ENCODE assay signal across 8 mouse cellular contexts in the genomic region with DNA sequence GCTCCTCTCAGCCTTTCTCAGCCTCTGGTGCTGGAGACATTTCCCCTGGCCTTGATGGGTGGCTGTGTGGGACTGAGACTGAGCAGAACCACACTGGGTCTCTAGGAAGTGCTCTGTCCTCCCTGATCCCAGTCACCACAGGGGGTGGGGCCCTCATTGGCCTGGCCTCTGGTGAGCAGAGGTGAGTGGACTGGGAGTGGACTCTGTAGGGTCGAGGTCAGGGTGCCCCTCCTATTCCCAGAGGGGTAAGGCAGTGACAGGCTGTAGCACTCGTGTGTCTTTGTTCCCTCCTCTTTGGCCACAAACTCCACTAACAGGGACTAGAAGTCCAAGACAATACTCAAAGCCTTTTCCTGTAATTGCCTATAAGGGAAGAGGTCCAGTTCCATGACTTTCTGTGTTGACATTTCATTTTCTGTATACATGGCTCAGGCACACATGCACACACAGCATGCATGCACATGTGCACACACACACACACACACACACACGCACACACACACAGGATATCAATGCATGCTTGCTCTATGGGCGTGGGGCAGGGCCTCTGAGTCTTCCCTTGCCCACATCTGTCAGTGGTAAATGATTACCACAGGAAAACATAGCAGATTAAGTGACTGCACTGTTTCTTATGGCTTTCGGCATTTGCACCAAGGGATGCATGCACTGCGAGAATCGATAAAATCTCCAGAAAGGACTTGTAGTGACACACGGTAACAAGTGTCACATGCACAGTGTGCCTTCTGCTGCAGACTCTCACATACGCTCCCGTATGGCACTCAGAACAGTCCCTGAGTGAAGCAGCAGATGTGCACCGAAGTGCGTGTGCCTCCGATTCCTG.
DNase-seq lines count a peak whose midpoint lies in the region; ATAC-seq and TF ChIP-seq lines count a peak whose summit lies in the region.

No protein-coding gene starts in this region.

- WGBS in kidney, adult 2 months = 48% methylated on average over 13 of the region's 13 CpGs
- WGBS in midbrain, embryonic 10.5 days = 78% methylated on average over 13 of the region's 13 CpGs
- whole genome bisulfite sequencing in cerebellum, adult 2 months = 80% methylated on average over 13 of the region's 13 CpGs

- ATAC-seq in cerebellum, adult (ENCODE audit: insufficient number of reproducible peaks, low FRiP score, low TSS enrichment) = no peak

- no peaks in the 10 kb centered on the region for H3K27me3 ChIP-seq in kidney, adult 2 months (replicated peaks; ENCODE audit: control insufficient read depth, insufficient read depth, low read length)
- H3K27me3 ChIP-seq in midbrain, embryonic 10.5 days (ENCODE audit: low read depth, poor library complexity, severe bottlenecking) = no peaks in the 10 kb centered on the region; the same call in 1 of the 2 replicates
- no peaks in the 10 kb centered on the region for H3K27me3 ChIP-seq in cerebellum, adult 2 months (ENCODE audit: control insufficient read depth, insufficient read depth, low read length)

- no peak overlapping the region for H3K4me3 ChIP-seq in layer of hippocampus, adult 2 months
- no peak overlapping the region for H3K4me3 ChIP-seq in kidney, adult 2 months (ENCODE audit: insufficient read depth, low read depth, low read length)
- no peak overlapping the region for H3K4me3 ChIP-seq in midbrain, embryonic 10.5 days
- no peak overlapping the region for H3K4me3 ChIP-seq in cerebellum, adult 2 months (replicated peaks; ENCODE audit: insufficient read depth, low read depth, low read length)

- H3K9me3 ChIP-seq in midbrain, embryonic 10.5 days (replicated peaks) = peaks cover 9% of the 10 kb centered on the region

- peak overlapping the region; percentile 78 for H3K27ac ChIP-seq in layer of hippocampus, adult 2 months
- peak overlapping the region; percentile 73 for H3K27ac ChIP-seq in kidney, adult 2 months (ENCODE audit: insufficient read depth, low read depth, low read length)
- H3K27ac ChIP-seq in midbrain, embryonic 10.5 days (replicated peaks) = peak overlapping the region; percentile 63; the same call in 1 of the 2 replicates
- no peak overlapping the region for H3K27ac ChIP-seq in cerebellum, adult 2 months (ENCODE audit: insufficient read depth, low read length)

- H3K36me3 ChIP-seq in kidney, adult 2 months (ENCODE audit: control insufficient read depth, insufficient read depth, low read length) = no peaks in the 10 kb centered on the region
- H3K36me3 ChIP-seq in midbrain, embryonic 10.5 days = peaks cover 18% of the 10 kb centered on the region

- TF ChIP-seq POLR2A in kidney, adult 2 months (IDR thresholded peaks at IDR 0.05; ENCODE audit: low read depth, low read length) = no peak
- TF ChIP-seq POLR2A in cerebellum, adult 2 months (IDR thresholded peaks at IDR 0.05; ENCODE audit: borderline replicate concordance, insufficient read depth, low read length) = no peak

- peaks cover 13% of the 10 kb centered on the region; the same call in 1 of the 2 replicates for H3K4me1 ChIP-seq in kidney, adult 2 months (ENCODE audit: control insufficient read depth, insufficient read depth, low read length)
- H3K4me1 ChIP-seq in midbrain, embryonic 10.5 days = peaks cover 43% of the 10 kb centered on the region
- H3K4me1 ChIP-seq in cerebellum, adult 2 months (ENCODE audit: control insufficient read depth, insufficient read depth, low read length) = peaks cover 12% of the 10 kb centered on the region

- TF ChIP-seq CTCF in layer of hippocampus, adult 2 months (conservative IDR thresholded peaks at IDR 0.05) = no peak
- TF ChIP-seq CTCF in kidney, adult 2 months (conservative IDR thresholded peaks at IDR 0.05; ENCODE audit: insufficient read depth, insufficient read length, low read depth, low read length) = no peak
- no peak for TF ChIP-seq CTCF in cerebellum, adult 2 months (IDR thresholded peaks at IDR 0.05; ENCODE audit: borderline replicate concordance, insufficient read depth, low read depth, low read length)

- no peak for DNase-seq in layer of hippocampus, adult 2 months (ENCODE audit: low spot score in 2 of 2)
- no peak for DNase-seq in layer of hippocampus, postnatal 36 days
- DNase-seq in heart, adult 9 months (ENCODE audit: low spot score in 2 of 2) = peak; percentile 59 to 84
- DNase-seq in kidney, adult 2 months = peak; percentile 78
- DNase-seq in midbrain, embryonic 10.5 days (ENCODE audit: low spot score) = no peak
- no peak for DNase-seq in cerebellum, adult 2 months
- DNase-seq in urinary bladder, postnatal 10 days (ENCODE audit: low spot score) = no peak

Comparison
In these comparisons a context has a peak if more than half of its experiments do, and no peak if none do; other contexts are left out.
1. DNase-seq: peak in heart, adult 9 months (2 of 2) and kidney, adult 2 months (single experiment); none in layer of hippocampus, adult 2 months (0 of 2), layer of hippocampus, postnatal 36 days (0 of 2), midbrain, embryonic 10.5 days (single experiment), cerebellum, adult 2 months (0 of 2) and urinary bladder, postnatal 10 days (single experiment).